Mouse (Mus musculus): ENCODE measurements around the gene Cuedc2.

Cuedc2 gene

DNA sequence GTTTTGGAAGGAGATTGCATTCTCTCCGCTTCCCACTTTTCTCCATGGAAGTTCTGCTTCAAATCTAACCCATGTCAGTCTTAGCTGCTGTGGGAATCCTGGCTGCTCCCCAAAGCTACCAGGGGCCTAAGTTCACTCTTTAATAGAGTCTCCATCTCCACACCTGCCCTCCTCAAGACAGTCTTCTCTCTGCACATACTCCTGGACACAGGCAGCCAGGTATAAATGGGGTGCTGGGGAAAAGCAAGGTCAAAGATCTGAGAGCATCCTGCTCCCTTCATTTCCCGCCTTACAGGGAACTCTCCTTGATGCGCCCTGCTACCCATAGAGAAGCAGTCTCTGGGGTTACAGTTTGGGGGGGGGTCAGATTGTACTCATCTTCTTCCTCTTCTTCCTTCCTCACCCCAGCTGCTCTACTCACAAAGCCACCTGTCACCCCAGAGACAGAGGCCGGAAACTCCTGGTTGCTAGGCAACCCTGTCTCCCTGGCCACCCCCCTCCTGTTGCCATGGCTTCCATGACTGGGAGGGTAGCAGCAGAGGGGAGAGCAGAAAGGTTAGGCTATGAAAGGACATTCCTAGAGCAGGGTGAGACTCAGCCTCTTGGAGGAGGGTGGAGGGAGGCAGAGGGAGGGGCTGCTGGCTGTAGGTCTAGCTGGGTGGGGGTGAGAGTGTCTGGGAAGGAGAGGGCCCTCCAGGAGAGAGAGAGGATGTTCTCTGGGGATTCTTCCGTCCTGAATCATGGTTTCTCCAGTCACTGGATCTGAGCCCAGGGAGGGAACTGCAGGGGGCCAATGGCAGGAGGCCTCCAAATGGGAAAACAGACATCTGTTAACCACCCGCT lies 17.2 kb downstream of the Cuedc2 start:
- DNase-seq (ENCODE audit: low spot score): no peak

DNA sequence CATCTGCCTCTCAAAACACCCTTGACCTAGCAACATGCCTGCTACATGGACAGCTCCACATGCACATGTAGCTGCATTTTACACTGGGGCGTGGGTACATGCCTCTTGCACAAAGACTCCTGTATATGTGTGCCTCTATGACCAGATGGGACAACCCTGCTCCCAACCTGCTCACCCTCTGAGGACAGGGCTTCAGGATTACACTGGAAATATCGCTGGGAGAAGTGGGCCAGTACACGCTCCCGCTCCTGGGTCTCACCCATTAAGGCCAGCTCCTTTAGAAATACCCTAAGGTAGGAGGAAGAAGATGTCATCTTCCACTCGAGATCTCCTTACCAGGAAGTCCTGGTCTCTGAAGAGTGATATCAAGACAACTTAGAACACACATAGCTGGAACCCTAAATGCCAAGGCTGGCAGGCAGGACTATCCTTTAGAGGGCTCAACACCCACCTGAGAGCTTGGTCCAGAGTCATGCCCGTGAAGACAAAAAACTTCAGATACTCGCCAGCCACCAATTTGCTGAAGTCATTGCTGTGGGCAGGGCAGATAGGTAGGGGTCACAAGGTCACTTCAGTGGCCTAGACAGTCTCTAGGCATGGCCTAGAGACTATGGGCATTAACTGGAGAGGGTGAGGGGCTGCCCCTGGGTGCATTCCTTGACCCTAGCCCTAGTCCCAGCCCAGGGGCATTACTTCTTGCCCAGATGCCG lies 18.3 kb downstream of the Cuedc2 start:
- no peak for DNase-seq (ENCODE audit: low spot score)

DNA sequence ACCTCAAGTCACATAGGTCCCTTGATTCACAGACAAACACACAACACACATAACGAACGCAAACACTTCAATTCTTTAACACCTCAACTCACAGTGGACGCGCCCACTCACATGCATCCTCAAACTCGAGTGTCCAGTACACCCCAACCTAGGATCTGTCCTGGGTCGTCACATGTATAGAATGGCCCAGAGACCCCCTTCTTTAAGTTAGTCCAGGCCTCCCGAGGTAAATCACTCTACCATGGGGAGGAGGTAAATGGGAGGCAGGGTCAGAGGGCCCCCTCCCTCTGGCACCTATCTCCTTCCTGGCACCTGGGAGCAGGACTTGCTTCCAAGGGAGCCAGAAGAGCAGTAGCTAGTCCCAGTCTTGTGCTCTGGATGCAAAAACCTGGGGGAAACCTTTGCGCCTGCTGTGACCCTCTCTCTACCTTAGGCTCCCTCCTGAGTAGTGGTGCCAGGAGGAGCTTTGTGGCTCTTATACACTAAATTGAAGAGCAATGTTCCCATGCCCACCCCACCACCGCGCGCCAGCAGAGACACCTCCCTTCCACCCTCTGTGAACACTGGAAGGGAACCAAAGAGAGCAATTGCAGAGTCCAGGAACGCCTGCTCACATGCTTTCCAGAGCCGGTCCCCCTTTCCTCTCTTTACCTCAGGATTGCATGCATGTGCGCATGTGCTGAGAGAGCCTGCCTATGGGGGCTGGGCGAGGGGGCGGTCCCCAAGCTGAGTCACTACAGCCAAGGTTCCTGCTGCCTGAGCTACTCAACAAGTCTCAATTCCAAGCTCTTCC lies 19.7 kb downstream of the Cuedc2 start:
- DNase-seq (ENCODE audit: low spot score): no peak

DNA sequence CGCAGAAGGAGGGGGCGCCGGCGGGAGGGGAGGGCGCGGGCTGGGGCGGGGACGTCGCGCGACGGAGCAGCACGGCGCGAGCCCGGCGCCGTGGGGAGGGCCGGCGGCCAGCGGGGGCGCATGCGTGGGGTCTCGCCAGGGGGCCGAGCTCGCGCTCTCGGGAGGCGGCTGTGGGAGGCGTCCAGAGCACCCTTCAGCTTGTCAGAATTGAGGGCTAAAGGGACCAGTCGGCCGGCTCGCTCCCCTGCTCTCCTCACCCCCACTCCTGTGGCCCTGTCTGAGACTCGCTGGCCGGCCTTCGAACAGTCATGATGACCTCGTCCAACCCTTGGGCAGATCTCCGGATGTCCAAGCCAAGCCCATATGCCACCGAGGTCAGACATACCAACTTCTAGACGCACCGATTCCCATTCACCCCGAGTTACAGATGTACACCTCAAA lies 20.5 kb downstream of the Cuedc2 start:
- DNase-seq (ENCODE audit: low spot score): no peak

DNA sequence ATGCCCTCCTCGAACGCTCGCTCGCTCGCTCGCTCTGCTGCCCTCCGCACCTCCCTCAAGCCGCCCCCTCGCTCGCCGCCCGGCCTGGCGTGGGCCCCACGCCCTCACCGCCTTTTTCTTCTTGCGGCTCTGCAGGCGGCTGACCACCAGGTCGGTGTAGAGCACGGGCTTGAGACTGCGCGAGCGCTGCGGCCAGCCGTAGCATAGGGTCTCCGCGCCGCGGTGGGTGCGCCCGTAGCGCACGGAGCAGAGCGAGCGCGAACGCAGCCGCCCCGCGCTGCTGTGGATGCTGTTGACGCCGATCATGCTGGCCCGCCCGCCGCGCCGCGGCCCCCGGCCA lies 21.0 kb downstream of the Cuedc2 start:
- no peak for DNase-seq (ENCODE audit: low spot score)

DNA sequence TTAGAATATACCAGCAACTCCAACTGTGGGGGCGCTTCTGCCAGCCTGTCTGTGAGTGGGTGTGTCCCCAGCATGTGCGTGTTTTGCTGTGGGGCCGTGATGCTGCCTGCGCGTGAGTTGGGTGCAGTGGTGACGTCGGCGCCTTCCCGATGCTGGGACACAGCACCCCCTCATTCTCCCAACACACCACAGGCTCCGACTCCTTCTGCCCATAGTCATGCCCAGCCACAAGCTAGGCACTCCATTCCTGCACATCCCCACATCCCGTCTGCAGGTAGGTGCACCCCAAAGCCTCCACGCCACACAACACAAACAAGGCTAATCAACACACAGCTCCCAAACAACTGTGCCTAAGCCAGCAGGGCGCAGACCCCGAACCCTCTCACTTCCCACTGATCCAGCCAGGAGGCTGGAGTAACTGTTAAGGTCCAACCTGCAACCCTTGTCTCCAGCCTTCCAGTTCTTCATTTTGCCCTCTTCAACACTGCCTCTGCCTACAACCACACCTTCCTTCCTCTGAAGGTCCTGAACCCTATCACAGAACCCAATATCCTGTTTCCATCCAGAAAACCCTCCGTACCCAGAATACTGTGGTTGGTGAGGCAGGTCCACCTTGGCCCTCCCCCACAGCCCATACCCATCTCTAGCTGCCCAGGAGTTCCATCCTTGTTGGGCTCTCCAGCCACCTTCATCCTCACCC lies 21.5 kb downstream of the Cuedc2 start:
- DNase-seq (ENCODE audit: low spot score): no peak

DNA sequence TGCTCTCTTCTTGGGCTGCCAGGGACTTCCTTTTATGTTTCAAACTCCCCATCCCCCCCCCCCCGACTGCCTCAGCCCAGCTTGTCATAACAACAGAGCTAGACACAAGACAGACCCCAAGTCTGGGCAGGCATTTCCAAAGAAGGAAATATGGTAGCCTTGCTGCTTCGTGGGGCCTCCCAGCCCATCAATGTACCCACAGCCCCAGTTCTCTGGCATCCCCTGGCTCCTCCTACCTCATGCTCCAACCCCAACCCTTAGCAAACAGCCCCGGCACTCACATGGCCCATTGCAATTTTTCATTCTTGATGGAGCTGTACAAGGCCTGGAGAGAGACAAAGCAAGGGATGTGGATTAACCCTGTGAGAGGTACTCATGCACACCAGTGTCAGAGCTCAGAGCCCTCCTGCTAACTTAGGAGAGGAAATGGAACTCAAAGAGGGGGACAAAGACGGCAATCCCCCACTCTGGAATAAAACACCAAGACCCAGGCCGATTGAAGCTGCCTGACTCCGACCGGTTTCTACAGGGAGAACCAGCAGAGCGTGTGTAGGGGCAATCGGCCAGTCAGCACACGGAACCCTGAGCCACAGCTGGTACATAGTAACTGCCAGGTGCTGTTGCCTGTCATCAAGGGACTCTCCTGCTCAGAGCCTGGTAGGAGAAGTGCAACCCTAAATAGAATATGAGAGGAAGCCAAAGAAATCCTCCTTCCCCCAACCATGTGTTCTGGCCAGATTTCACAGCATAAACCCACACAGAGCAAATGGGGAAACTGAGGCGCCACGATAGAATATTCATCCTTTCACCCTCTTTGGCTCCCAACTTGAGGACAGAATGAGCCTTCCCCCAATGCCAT lies 22.5 kb downstream of the Cuedc2 start:
- no peak for DNase-seq (ENCODE audit: low spot score)

DNA sequence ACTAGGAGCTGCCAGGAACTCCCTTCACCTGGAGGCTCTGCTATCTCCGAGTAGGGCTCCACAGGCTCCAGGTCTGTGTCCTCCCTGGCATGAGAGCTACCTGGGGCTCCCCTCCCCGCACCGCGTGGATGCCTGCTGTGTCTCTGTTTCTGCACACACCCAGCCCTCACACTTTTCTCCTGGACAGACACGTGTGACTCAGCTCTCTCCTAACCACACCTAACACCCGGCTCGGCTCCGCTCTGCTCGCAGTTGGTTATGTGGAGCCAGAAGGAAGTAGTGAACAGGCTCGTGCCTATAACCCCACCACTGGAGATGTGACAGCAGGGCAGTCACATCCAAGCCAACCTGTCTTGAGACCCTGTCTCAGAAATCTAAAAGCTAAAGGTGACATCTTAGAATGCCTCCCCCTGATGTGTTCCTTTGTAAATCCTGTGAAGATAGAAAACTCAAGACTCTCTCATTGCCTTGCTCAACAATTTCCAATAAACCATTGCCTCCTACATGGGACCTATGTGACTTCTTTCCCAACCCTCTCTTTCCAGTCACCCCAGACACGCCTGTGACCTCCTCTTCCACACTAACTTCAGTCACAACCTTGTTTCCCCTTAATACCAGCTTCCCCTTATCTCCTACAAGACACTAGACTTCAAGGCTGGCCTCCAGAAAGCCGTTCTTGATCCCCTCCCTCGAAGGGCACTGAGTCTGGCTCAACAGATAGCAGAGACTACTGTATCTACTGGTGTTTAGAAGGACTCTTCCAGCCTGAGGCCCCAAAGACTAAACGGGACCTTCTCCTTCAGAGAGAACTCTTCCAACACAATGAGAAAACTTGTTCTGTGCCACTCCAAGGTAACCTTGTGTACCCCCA lies 23.4 kb downstream of the Cuedc2 start:
- peak; percentile 42 for DNase-seq (ENCODE audit: low spot score)

DNA sequence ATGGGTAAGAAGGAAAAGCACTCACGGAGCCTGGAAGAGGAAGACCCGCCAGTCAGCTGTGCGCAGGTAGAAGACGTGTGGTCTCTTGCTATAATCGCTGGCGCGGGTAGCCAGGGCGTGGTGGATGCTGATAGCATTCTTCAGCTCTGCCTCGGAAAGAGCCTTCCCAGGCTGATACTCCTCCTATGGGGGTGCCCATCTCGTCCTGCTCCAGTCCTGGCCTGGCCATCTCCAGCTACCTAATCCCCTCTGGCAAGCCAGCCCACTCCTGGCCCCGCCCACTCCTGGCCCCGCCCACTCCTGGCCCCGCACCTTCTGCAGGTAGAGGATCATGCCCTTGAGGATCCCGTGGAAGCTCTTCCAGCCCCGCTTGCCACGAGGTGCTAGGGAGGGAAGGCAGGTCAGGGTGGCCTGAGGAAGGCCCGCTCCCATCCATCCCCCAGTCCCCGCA lies 24.3 kb downstream of the Cuedc2 start:
- DNase-seq (ENCODE audit: low spot score): no peak

DNA sequence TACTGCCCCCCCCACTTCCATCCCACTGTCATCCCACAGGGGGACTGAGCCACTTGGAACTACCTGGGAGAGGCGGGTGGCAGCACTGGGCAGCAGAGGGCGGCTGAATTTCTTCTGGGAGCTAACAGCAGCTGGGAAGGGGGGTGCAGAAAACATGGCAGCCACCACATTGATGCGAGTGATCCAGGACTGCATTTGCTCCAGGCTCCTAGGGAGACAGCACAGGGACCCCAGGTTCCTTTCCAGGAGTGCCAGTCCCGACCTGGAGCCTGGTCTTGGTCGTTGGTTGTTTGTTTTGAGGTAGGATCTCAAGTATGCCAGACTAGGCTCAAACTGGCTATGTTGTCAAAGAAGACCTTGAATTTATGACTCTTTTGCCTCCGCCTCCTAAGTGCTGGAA lies 24.9 kb downstream of the Cuedc2 start:
- no peak for DNase-seq (ENCODE audit: low spot score)

DNA sequence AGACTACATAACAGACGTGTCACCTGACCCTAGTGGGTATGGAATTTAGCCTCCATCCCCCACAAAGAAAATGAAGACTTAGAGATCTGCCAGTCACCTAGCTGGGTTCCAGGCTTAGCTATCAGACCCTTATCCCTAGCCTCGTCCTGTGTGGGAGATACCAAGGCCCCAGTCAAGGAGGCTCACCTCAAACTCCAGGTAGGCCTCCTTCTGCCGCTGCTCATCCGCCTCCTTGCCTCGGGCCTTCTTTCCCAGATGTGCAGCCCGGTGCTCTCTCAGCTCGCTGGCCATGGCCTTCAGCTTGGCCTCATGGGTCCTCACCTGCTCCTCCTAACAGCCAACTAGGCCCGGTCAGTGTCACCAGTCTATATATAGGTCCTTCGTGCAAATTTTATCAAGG lies 25.4 kb downstream of the Cuedc2 start:
- no peak for DNase-seq (ENCODE audit: low spot score)

DNA sequence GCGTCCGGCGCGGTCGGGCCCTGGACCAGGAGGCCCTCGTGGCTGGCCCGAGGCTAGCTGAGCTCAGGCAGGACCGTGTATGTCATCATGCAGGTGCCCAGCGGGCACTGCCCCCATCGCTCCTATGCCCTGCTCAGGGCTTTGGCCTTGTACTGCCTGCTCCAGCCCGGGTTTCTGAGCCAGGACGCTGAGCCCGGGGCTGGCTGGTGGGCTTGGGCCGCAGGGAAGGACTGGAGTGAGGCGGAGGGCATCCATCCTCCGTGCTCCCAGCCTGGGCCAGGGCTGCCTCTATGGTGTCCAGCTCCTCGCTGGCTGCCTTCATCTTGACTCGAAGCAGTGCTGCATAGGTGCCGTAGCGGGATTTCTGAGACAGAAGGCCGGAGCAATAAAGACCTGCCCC lies 25.9 kb downstream of the Cuedc2 start:
- DNase-seq (ENCODE audit: low spot score): no peak

DNA sequence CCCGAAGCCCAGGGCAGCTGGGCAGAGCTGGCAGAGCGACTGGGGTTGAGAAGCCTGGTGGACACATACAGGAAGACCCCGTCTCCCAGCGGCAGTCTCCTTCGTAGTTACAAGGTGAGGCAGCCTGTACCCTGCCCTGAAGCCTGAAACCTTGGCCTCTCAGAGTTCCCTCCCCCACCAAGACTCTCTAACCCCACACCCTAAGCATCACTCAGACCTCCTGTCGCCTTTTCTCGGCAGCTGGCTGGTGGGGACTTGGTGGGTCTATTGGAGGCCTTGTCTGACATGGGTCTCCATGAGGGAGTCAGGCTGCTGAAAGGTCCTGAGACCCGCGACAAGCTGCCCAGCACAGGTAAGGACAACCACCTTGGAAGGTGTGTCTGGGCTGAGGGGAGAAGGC lies 27.2 kb downstream of the Cuedc2 start:
- DNase-seq (ENCODE audit: low spot score): no peak

DNA sequence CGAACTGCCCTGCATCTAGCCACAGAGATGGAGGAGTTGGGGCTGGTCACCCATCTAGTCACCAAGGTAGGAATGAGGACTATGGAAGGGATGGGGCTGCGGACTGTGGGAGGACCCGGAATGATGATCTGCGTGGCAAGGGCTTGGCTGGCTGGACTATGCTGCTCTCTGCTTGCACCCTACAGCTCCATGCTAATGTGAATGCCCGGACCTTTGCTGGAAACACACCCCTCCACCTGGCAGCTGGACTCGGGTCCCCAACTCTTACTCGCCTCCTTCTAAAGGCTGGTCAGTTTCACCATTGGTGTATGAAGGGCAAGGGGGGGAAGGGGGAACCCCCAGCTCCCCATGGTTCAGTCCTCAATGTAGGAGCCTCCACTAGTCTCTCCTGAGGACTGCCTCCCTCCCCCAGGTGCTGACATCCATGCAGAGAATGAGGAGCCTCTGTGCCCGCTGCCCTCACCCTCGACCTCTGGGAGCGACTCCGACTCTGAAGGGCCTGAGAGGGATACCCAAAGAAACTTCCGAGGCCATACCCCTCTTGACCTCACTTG lies 28.1 kb downstream of the Cuedc2 start:
- DNase-seq (ENCODE audit: low spot score): no peak

DNA sequence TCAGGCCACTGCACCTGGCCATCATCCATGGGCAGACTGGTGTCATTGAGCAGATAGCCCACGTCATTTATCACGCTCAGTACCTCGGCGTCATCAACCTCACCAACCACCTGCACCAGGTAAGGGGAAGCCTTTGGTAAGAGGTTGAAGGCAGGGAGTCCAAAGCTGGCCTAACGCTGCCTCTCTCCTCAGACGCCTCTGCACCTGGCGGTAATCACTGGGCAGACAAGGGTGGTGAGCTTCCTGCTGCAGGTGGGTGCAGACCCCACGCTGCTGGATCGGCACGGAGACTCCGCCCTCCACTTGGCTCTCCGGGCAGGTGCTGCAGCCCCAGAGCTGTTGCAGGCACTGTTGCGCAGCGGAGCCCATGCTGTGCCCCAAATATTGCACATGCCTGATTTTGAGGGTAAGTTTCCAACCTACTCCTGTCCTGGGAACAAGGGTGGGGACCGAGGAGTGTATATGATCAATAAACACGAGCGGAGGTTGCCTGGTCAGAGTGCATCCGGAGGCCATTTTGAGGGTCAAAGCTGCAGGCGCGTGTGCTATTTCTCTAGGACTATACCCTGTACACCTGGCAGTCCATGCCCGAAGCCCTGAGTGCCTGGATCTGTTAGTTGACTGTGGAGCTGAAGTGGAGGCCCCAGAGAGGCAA lies 28.7 kb downstream of the Cuedc2 start:
- DNase-seq (ENCODE audit: low spot score): no peak

DNA sequence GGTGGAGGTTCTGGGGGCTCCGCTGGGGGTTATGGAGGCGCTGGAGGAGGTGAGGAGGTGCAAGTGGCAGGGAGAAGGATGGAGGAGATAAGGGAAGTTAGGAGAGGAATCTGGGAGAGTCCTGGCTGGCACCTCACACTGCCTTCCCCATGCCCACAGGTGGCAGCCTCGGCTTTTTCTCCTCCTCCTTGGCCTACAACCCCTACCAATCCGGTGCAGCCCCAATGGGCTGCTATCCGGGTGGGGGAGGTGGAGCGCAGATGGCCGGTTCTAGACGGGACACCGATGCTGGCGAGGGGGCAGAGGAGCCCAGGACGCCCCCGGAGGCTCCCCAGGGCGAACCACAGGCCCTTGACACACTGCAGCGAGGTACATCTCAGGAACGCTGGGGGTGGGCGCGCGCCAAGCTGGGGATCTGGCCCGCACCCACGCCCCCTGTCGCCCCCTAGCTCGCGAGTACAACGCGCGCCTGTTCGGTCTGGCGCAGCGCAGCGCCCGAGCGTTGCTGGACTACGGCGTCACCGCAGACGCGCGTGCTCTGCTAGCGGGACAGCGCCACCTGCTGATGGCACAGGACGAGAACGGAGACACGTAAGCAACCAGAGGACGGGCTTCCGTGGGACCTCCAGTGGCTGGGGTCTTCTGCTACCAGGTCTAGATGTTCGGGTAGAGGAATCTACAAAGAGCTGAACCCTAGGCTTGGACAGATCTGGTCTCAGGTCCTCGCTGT lies 29.6 kb downstream of the Cuedc2 start:
- peak; percentile 70 for DNase-seq (ENCODE audit: low spot score)

DNA sequence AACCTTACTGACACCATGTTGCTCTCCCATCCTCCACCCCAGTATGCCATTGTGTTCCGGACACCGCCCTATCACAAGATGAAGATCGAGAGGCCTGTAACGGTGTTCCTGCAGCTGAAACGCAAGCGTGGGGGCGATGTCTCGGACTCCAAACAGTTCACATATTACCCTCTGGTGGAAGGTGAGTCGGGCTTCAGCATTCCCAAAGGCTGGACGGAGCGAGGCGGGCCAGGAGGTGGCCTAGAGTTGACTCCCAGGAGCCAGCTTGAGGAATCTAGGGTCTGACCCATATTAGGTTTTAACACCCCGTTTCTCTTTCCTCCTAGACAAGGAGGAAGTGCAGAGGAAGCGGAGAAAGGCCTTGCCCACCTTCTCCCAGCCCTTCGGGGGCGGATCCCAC lies 30.2 kb downstream of the Cuedc2 start:
- DNase-seq (ENCODE audit: low spot score): no peak

DNA sequence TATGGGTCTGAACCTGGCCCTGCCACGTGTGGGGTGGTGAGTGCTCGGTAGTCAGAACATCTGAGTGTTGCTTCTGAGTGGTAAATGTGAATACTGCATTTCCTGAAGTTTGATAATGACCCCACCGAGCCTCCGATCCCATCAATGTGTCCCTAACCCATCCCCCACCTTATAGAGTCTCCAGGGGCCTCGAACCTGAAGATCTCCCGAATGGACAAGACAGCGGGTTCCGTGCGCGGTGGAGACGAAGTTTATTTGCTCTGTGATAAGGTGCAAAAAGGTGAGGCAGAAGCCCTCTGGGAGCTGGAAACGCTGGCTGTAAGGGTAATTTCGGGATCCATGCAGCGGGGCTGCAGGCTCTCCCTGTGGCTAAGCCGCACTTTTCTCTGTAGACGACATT lies 30.7 kb downstream of the Cuedc2 start:
- no peak for DNase-seq (ENCODE audit: low spot score)

Measured in spleen, adult 12 weeks (tissue).